Mouse (Mus musculus) limb, embryonic 11.5 days (tissue): ENCODE data around the gene Adamtsl5. TPM values are rescaled to one million over a fixed set of nuclear protein-coding genes. Genes with fewer than 3 reads are reported as not detected.

Experiments used
- ATAC-seq: fragments of 200-750 bp; cut with Nextera tagmentation; 2 replicates; pipeline ENCODE4 v1.8.0; 2017; ENCODE audit warnings: low read depth; ENCODE audit not compliant: insufficient number of reproducible peaks, low FRiP score, low TSS enrichment
- DNase-seq: peaks from one replicate; pipeline ENCODE4 v3.0.0-alpha.2; 2015; ENCODE audit warnings: low spot score
- H3K27ac ChIP-seq: fragments of 300-500 bp; sonication (generic); replicated peaks from 2 replicates; pipeline ENCODE4 v1.5.1; 2014; ENCODE audit warnings: low read depth, mild to moderate bottlenecking, low read length
- H3K27me3 ChIP-seq: fragments of 300-500 bp; sonication (generic); 2 replicates; pipeline ENCODE4 v1.6.1; 2014; ENCODE audit warnings: mild to moderate bottlenecking, low read length, mixed read lengths; ENCODE audit not compliant: control insufficient read depth, insufficient read depth
- H3K36me3 ChIP-seq: fragments of 300-500 bp; sonication (generic); 2 replicates; pipeline ENCODE4 v1.6.1; 2014; ENCODE audit warnings: mild to moderate bottlenecking, low read length, moderate library complexity, mixed read lengths; ENCODE audit not compliant: control insufficient read depth, insufficient read depth
- H3K4me1 ChIP-seq: fragments of 300-500 bp; sonication (generic); 2 replicates; pipeline ENCODE4 v1.6.1; 2014; ENCODE audit warnings: low read length, mixed read lengths; ENCODE audit not compliant: control insufficient read depth, insufficient read depth
- H3K4me2 ChIP-seq: fragments of 300-500 bp; sonication (generic); 2 replicates; pipeline ENCODE4 v1.6.1; 2014; ENCODE audit warnings: low read depth, mild to moderate bottlenecking, moderate library complexity; ENCODE audit not compliant: severe bottlenecking
- H3K4me3 ChIP-seq: fragments of 300-500 bp; sonication (generic); 2 replicates; pipeline ENCODE4 v1.5.1; 2014; ENCODE audit warnings: low read depth, low read length
- H3K9ac ChIP-seq: fragments of 300-500 bp; sonication (generic); 2 replicates; pipeline ENCODE4 v1.6.1; 2014; ENCODE audit warnings: mild to moderate bottlenecking, low read length
- H3K9me3 ChIP-seq: fragments of 300-500 bp; sonication (generic); 2 replicates; pipeline ENCODE4 v1.6.1; 2016; ENCODE audit warnings: low read length; ENCODE audit not compliant: control insufficient read depth
- WGBS: fragments of 180-500 bp; shearing (Covaris S2); extraction: QIAGEN DNeasy Blood & Tissue Kit; methylation state at CpG from one replicate; pipeline ENCODE4 v1.1.7; 2014; 5-methylcytosine and 5-hydroxymethylcytosine counted together
- polyA plus RNA-seq: library from polyadenylated mRNA; unstranded; fragments of >200 nt; fragmentation: Nextera tagmentation; extraction: Ambion mirVana; gene quantifications from 2 replicates; pipeline ENCODE4 v1.2.1, GENCODE M21; 2014

The Adamtsl5 gene
- polyA plus RNA-seq, 1 experiment from 2014 or later, result 0.28 TPM

DNA sequence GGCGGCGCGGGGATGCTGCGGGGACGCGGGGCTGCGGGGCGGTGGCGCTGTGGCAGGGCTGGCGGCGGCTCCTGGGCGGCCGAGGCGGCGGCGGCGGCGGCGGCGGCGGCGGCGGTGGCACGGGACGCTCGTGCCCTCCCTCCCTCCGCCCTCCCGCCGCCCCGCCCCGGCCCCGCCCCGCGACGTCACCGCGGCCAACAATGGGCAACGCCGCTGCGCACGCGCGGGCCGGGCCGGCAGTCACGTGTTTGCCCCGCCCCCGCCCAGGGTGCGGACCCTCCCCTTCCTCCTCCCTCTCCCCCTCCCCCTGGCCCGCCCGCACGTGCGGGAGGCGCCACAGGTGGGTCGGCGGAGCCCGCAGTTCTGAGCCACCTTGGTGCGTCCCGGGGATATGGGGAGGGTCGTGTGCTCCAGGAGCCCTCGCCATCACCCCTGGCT, 39.3 kb upstream of the Adamtsl5 start, which contains the start of gene Mex3d:
Gene Mex3d, minus strand, starts transcription at position 138 of the 438 bp plus-strand sequence.
- peak; percentile 36; the same call in 1 of the 2 replicates for ATAC-seq
- H3K27me3 ChIP-seq, result no peaks in the 10 kb centered on the region
- 0% methylated on average over 17 of the region's 61 CpGs for WGBS
- H3K4me1 ChIP-seq, result peaks cover 37% of the 10 kb centered on the region
- peak within 1 kb of the TSS; percentile 99 for H3K4me3 ChIP-seq
- peak within 1 kb of the TSS; percentile 96 for H3K9ac ChIP-seq
- H3K36me3 ChIP-seq, result peaks cover 16% of the 10 kb centered on the region
- H3K9me3 ChIP-seq, result no peaks in the 10 kb centered on the region
- peak; percentile 93 for DNase-seq
- H3K27ac ChIP-seq, result peak within 1 kb of the TSS; percentile 78
- peak within 1 kb of the TSS; percentile 92 for H3K4me2 ChIP-seq

DNA sequence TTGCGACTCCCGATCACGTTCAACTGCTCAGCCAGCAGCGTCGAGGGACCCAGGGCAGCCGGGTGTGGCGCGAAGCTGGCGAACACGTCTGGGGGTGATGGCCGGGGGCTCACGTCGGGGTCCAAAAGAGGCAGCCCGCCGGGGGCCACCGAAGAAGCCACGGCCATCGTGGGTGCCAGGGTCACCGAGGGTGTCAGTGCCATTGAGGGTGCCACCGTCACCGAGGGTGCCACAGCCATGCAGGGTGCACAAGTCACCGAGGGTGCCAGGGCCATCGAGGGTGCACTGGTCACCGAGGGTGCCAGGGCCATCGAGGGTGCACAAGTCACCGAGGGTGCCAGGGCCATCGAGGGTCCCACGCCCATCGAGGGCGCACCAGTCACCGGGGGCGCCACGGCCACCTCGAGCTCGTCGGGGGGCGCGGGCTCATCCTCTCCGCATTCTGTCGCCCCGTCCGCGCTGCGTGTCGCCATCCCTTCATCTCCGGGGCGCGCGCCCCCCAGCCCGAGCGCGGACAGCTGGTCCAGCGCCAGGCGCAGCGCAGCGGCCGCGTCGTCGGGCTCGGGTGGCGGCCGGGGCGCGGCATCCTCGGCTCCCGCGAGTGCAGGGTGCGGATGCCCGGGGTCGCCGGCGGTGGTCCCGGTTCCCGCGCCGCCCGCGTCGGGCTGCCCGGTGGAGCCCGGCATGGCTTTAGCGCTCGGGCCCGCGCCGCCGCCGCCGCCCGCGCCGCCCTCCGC, 38.7 kb upstream of the Adamtsl5 start:
- Histone ChIP-seq H3K36me3 (peaks cover 19% of the 10 kb centered on the region), H3K9ac (peak overlapping the region; percentile 96), H3K27ac (peak overlapping the region; percentile 78), H3K27me3 (no peaks in the 10 kb centered on the region), H3K4me3 (peak overlapping the region; percentile 99), H3K4me1 (peaks cover 37% of the 10 kb centered on the region), H3K4me2 (peak overlapping the region; percentile 90), H3K9me3 (no peaks in the 10 kb centered on the region)
- under 1% methylated on average over 59 of the region's 94 CpGs for WGBS
- ATAC-seq, result no peak
- peak; percentile 50 for DNase-seq

DNA sequence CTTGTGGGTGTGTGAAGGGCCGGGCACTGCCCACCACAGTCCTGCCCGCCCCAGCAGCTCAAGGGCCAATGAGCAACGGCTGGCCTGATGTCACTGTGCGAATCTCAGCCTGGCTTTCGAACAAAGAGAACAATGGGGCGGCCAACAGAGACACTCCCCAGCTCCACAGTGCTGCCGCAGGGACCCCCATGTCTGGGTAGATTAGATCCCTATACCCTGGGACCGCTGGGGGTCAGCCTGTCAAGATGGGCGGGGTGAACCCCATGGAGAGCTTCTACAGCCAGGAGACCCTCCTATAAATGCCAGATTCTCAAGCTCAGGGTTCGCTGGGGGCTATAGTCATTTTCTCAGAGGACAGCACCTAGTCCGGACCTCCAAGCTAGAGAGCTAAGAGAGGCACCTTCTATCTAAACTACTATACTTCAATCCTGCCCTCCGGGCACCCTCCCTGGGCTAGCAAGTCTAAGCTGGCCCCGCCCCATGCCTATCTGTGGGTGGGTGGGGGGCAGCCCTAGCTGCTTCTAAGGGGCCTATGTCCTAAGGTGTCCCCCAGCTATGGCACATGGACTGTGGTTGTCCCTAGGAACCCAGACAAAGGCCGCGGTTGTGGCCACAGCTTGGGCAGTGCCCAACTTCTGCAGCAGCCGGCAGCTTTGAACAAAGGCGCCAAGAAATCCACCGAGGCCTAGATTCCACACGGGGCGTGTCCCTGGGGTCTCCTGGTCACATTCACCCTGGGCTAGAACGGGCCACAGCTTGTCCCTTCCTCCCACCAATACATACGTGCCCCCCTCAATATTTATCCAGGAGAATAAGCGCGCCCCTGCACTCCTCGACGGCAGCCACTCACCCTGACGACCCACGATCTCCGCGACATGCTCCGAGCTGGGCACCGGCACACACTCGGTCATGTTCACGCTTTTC, 37.9 kb upstream of the Adamtsl5 start:
- peak; percentile 38; the same call in 1 of the 2 replicates for ATAC-seq
- Histone ChIP-seq H3K27ac (peak overlapping the region; percentile 78), H3K4me3 (peak overlapping the region; percentile 99), H3K9ac (peak overlapping the region; percentile 96), H3K36me3 (peaks cover 21% of the 10 kb centered on the region), H3K9me3 (no peaks in the 10 kb centered on the region), H3K4me1 (peaks cover 37% of the 10 kb centered on the region), H3K27me3 (no peaks in the 10 kb centered on the region), H3K4me2 (peak overlapping the region; percentile 90)
- 1% methylated on average over 34 of the region's 34 CpGs for WGBS
- DNase-seq, result peak; percentile 73

DNA sequence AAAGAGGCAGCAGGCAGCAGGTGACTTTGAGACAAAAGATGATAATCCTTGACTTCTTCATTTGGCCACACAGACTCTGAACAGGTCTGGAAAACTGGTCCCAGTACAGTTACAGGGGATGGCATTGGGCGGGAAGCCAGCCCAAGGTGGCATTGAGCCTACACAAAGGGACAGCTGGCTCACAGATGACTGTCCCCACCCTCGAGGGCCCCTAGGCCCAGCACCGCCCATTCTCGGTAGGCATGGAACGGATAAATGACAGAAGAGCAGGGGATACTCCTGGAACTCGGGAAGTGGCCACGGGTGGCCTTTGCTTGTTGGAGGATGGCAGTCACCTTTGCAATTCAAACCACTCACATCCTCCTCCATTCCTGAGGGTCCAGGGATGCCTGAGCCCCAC, 37.1 kb upstream of the Adamtsl5 start:
- Histone ChIP-seq H3K4me1 (peaks cover 37% of the 10 kb centered on the region), H3K27ac (peak overlapping the region; percentile 78; the same call in 1 of the 2 replicates), H3K4me3 (peak overlapping the region; percentile 99), H3K9me3 (no peaks in the 10 kb centered on the region), H3K27me3 (no peaks in the 10 kb centered on the region), H3K9ac (peak overlapping the region; percentile 96), H3K36me3 (peaks cover 23% of the 10 kb centered on the region), H3K4me2 (peak overlapping the region; percentile 90)
- WGBS, result 39% methylated on average over 7 of the region's 7 CpGs
- DNase-seq (no peak), ATAC-seq (no peak)

DNA sequence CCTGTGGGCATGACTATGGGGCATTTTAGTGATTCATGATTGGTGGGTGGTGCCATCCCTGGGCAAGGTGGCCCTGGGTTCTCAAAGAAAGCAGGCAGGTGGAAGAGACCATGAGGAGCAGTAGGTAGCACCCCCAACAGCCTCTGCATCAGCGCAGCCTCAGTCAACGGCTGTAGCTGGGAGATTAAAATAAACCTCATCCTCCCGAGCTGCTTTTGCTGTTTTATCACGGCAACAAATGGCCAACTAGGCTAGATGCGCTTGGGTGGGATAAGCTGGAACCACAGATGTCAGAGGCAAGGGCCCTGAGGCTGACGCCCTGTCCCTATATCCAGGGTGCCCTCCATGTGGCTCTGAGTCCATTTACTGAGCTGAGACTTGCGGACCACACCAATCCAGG, 36.5 kb upstream of the Adamtsl5 start:
- ATAC-seq, result no peak
- Histone ChIP-seq H3K9me3 (no peaks in the 10 kb centered on the region), H3K4me1 (peaks cover 37% of the 10 kb centered on the region), H3K36me3 (peaks cover 25% of the 10 kb centered on the region), H3K9ac (peak overlapping the region; percentile 96), H3K4me2 (peak overlapping the region; percentile 90), H3K4me3 (peak overlapping the region; percentile 99), H3K27ac (no peak overlapping the region), H3K27me3 (no peaks in the 10 kb centered on the region)
- DNase-seq, result no peak
- WGBS, result 87% methylated on average over 7 of the region's 7 CpGs

DNA sequence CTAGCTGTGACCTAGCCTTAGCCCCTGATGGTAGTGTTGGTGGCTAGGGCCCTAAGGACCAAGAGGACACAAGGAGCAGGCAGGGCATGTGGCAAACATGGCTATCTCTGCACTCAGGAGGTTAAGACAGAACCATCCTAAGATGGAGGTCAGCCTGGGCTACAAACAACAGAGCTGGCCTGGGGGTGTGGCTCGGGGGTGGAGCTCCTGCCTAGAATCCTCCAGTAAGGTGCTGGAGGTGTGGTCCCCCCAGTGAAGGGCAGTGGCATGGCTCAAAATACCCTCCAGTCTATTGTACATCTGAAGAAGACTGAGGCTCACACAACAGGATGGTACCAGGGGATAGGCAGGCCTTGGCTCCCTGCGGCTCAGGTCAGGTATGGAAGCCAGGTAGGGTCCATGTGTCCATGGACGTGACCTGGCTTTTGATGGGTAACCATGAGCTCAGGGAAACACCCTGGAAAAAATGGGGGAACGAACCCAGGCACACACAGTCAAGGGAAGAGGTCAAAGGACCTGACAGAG, 36.0 kb upstream of the Adamtsl5 start:
- ATAC-seq (no peak), DNase-seq (no peak)
- H3K4me3 ChIP-seq, result no peak overlapping the region
- peaks cover 25% of the 10 kb centered on the region for H3K36me3 ChIP-seq
- no peaks in the 10 kb centered on the region for H3K9me3 ChIP-seq
- no peak overlapping the region for H3K27ac ChIP-seq
- peaks cover 37% of the 10 kb centered on the region for H3K4me1 ChIP-seq
- no peak overlapping the region for H3K9ac ChIP-seq
- H3K27me3 ChIP-seq, result no peaks in the 10 kb centered on the region
- H3K4me2 ChIP-seq, result peak overlapping the region; percentile 2
- 87% methylated on average over 4 of the region's 4 CpGs for WGBS

DNA sequence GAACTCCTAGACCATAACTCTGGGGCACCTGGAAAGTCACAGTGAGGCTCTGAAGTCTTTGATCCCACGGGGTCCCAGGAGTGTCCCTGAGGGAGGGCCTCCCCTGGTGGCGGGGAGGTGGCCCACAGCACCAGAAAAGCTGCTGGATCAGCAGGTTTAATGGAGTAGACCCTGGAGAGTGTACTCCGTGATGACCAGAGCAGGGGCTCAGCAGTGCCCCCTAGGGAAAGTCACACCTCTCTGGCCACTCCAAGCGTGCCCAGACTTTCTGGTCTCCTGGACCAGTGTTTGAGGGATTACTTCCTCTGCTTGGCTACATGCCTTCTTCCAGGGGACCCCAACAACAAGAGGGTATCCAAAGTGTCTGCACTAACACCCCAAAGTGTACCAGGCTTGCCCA, 35.2 kb upstream of the Adamtsl5 start:
- Histone ChIP-seq H3K9me3 (no peaks in the 10 kb centered on the region), H3K36me3 (peaks cover 25% of the 10 kb centered on the region), H3K4me1 (peaks cover 32% of the 10 kb centered on the region), H3K4me2 (no peak overlapping the region), H3K27me3 (no peaks in the 10 kb centered on the region), H3K27ac (no peak overlapping the region), H3K9ac (no peak overlapping the region; the same call in 1 of the 2 replicates), H3K4me3 (no peak overlapping the region)
- 70% methylated on average over 4 of the region's 4 CpGs for WGBS
- ATAC-seq, result no peak
- no peak for DNase-seq
